In the genomic region with DNA sequence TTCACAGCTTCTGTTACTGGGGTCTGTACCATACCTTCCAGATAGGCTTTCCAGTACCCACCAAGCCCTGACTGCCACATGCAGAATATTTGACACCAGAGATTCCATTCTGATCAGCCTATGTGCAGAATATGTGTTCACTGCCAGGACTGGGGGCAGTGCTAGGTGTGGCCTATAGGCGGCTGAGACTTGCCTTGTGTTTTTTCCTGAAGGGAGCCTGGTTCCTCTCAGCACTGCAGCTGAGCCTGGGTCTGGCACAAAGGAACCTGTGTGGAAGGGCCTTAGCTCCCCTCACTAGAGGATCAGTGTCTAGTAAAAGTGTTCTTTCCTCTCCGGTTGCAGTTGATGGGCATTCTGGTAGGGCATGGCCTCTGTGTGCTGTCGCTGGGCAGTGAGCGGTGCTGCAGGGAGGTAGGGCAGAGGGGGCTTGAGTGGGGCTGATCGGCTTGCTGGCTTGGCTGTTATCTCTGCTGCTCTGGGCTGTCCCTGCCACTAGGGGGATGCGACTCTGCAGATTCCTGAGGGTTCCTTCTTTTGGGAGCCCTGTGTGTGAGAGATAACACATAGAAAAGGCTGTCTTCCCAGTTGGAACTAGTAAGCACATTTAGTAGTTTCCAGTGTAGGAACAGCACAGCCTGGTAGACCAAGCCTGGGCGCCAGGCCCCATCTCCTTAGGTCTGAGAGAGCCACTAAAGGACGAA, we compare ENCODE assay signal across 11 mouse cellular contexts. TPM values are rescaled to one million over a fixed set of nuclear protein-coding genes. Genes with fewer than 3 reads are reported as not detected.
A peak's percentile ranks its signal among the peaks of the same experiment; 100 is the strongest.
DNase-seq lines count a peak whose midpoint lies in the region; ATAC-seq and TF ChIP-seq lines count a peak whose summit lies in the region.
"Had no signal": no experiment of that assay in that cellular context is flagged by ENCODE, and none has a peak within 500 bp of the region (broad histone marks: within the 10 kb centered on the region; RNA-seq: fewer than 3 reads in every experiment).

No protein-coding gene starts in this region.

- no peak overlapping the region for H3K4me3 ChIP-seq in hindbrain, postnatal 0 days (ENCODE audit: low read length)
- no peak overlapping the region for H3K4me3 ChIP-seq in hindbrain, embryonic 14.5 days (replicated peaks; ENCODE audit: low read length)
- H3K4me3 ChIP-seq in bone marrow, adult 2 months (replicated peaks; ENCODE audit: control insufficient read depth, low read depth, low read length), result no peak overlapping the region
- no peak overlapping the region for H3K4me3 ChIP-seq in small intestine, adult 2 months (ENCODE audit: low read depth, low read length)
- no peak overlapping the region for H3K4me3 ChIP-seq in intestine, embryonic 15.5 days (replicated peaks)
- H3K4me3 ChIP-seq: myocyte had no signal

- peaks cover 48% of the 10 kb centered on the region for H3K36me3 ChIP-seq in hindbrain, postnatal 0 days (ENCODE audit: insufficient read depth, low read length)
- H3K36me3 ChIP-seq in hindbrain, embryonic 14.5 days (replicated peaks; ENCODE audit: control insufficient read depth, insufficient read depth), result peaks cover 79% of the 10 kb centered on the region
- peaks cover 30% of the 10 kb centered on the region for H3K36me3 ChIP-seq in small intestine, adult 2 months (ENCODE audit: control insufficient read depth, insufficient read depth, low read length)
- H3K36me3 ChIP-seq in intestine, embryonic 15.5 days, result peaks cover 25% of the 10 kb centered on the region

- ATAC-seq in hindbrain, postnatal 0 days, result peak; percentile 36; the same call in 1 of the 2 replicates
- no peak for ATAC-seq in hindbrain, embryonic 14.5 days (ENCODE audit: low FRiP score)
- no peak for ATAC-seq in intestine, embryonic 15.5 days

- H3K9me3 ChIP-seq in hindbrain, postnatal 0 days (ENCODE audit: low read length), result no peaks in the 10 kb centered on the region
- H3K9me3 ChIP-seq in hindbrain, embryonic 14.5 days (ENCODE audit: control insufficient read depth, low read length), result no peaks in the 10 kb centered on the region
- no peaks in the 10 kb centered on the region for H3K9me3 ChIP-seq in intestine, embryonic 15.5 days

- no peak for TF ChIP-seq POLR2A in bone marrow, adult 2 months (IDR thresholded peaks at IDR 0.05; ENCODE audit: borderline replicate concordance, control insufficient read depth, low read depth, low read length)
- TF ChIP-seq POLR2A in small intestine, adult 2 months (IDR thresholded peaks at IDR 0.05; ENCODE audit: low read depth, low read length), result no peak

- H3K9ac ChIP-seq in hindbrain, postnatal 0 days (replicated peaks; ENCODE audit: low read length), result no peak overlapping the region
- no peak overlapping the region for H3K9ac ChIP-seq in hindbrain, embryonic 14.5 days
- no peak overlapping the region for H3K9ac ChIP-seq in intestine, embryonic 15.5 days

- DNase-seq in hindbrain, postnatal 0 days (ENCODE audit: low spot score), result no peak
- no peak for DNase-seq in hindbrain, embryonic 14.5 days (ENCODE audit: low spot score)
- DNase-seq in right cerebral cortex, postnatal 14 days, result peak; percentile 34
- no peak for DNase-seq in right cerebral cortex, adult 2 months (ENCODE audit: low spot score in 2 of 2)
- DNase-seq: adrenal gland, adult 8-10 months; cerebellum, adult 11 months; lung, postnatal 4 days had no signal

- 81% methylated on average over 8 of the region's 8 CpGs for WGBS in hindbrain, postnatal 0 days
- WGBS in hindbrain, embryonic 14.5 days, result 71% methylated on average over 8 of the region's 8 CpGs
- 85% methylated on average over 8 of the region's 8 CpGs for WGBS in bone marrow, adult 2 months
- WGBS in small intestine, adult 2 months, result 77% methylated on average over 8 of the region's 8 CpGs
- WGBS in intestine, embryonic 15.5 days, result 72% methylated on average over 8 of the region's 8 CpGs

- no peaks in the 10 kb centered on the region for H3K27me3 ChIP-seq in hindbrain, postnatal 0 days (ENCODE audit: insufficient read depth, low read length)
- no peaks in the 10 kb centered on the region for H3K27me3 ChIP-seq in hindbrain, embryonic 14.5 days (ENCODE audit: control insufficient read depth, insufficient read depth, low read length)
- H3K27me3 ChIP-seq in small intestine, adult 2 months (ENCODE audit: control insufficient read depth, insufficient read depth, low read length), result no peaks in the 10 kb centered on the region
- H3K27me3 ChIP-seq in intestine, embryonic 15.5 days (replicated peaks), result no peaks in the 10 kb centered on the region

- no peaks in the 10 kb centered on the region for H3K4me1 ChIP-seq in hindbrain, postnatal 0 days (ENCODE audit: insufficient read depth, low read length)
- H3K4me1 ChIP-seq in hindbrain, embryonic 14.5 days (replicated peaks; ENCODE audit: control insufficient read depth, insufficient read depth, low read length), result no peaks in the 10 kb centered on the region
- H3K4me1 ChIP-seq in bone marrow, adult 2 months (ENCODE audit: control insufficient read depth, insufficient read depth, low read length), result peaks cover 3% of the 10 kb centered on the region; the same call in 1 of the 2 replicates
- no peaks in the 10 kb centered on the region for H3K4me1 ChIP-seq in small intestine, adult 2 months (ENCODE audit: control insufficient read depth, insufficient read depth, insufficient read length, low read length)
- no peaks in the 10 kb centered on the region for H3K4me1 ChIP-seq in intestine, embryonic 15.5 days (replicated peaks)

- TF ChIP-seq CTCF in hindbrain, postnatal 0 days (IDR thresholded peaks at IDR 0.05; ENCODE audit: low read depth), result peak; percentile 46
- TF ChIP-seq CTCF in bone marrow, adult 2 months (IDR thresholded peaks at IDR 0.05; ENCODE audit: control insufficient read depth, insufficient read depth, low read length), result peak; percentile 25; the same call in 1 of the 2 replicates
- 0 out of 2 replicates have a peak, but pooled peaks have one; percentile 0 for TF ChIP-seq CTCF in small intestine, adult 2 months (IDR thresholded peaks at IDR 0.05; ENCODE audit: extremely low read depth, insufficient read length, insufficient replicate concordance, low read depth, low read length)

- no peak overlapping the region for H3K27ac ChIP-seq in hindbrain, postnatal 0 days
- H3K27ac ChIP-seq in hindbrain, embryonic 14.5 days, result no peak overlapping the region
- H3K27ac ChIP-seq in bone marrow, adult 2 months (ENCODE audit: control insufficient read depth, insufficient read depth, low read depth, low read length, poor library complexity), result no peak overlapping the region
- no peak overlapping the region for H3K27ac ChIP-seq in small intestine, adult 2 months (ENCODE audit: insufficient read depth, low read depth, low read length)
- H3K27ac ChIP-seq in intestine, embryonic 15.5 days, result no peak overlapping the region

- no peak overlapping the region for H3K4me2 ChIP-seq in hindbrain, postnatal 0 days (ENCODE audit: low read depth, low read length)
- no peak overlapping the region for H3K4me2 ChIP-seq in hindbrain, embryonic 14.5 days (replicated peaks)
- H3K4me2 ChIP-seq in intestine, embryonic 15.5 days (replicated peaks), result no peak overlapping the region

RNA-seq across cellular contexts. Expression of gene Ccdc74a, which starts 12.6 kb away (rescaled TPM):
- total RNA-seq in hindbrain, postnatal 0 days (2014; rRNA removed), result 18.2 and 20.8 TPM in 2 replicates
- 32.8 and 37.6 TPM in 2 replicates for polyA plus RNA-seq in hindbrain, postnatal 0 days (2015; fragmentation: Nextera tagmentation; extraction: Ambion mirVana)
- polyA plus RNA-seq in hindbrain, embryonic 14.5 days (2014; fragmentation: Nextera tagmentation; extraction: Ambion mirVana), result 7.8 and 11.7 TPM in 2 replicates
- 2.4 and 9.9 TPM in 2 replicates for polyA plus RNA-seq in bone marrow, adult 2 months (2011; ENCODE audit: insufficient read depth, insufficient read length, low replicate concordance, missing spikeins)
- polyA plus RNA-seq in small intestine, adult 2 months (2012; rRNA removed), result 0.39 and 0.76 TPM in 2 replicates
- 4.0 and 6.7 TPM in 2 replicates for polyA plus RNA-seq in intestine, embryonic 15.5 days (2015; fragmentation: Nextera tagmentation; extraction: Ambion mirVana)

RNA-seq across cellular contexts. Expression of gene Smpd4, which starts 14.5 kb away (rescaled TPM):
- 62.4 and 67.4 TPM in 2 replicates for total RNA-seq in hindbrain, postnatal 0 days (2014; rRNA removed)
- 21.7 and 23.8 TPM in 2 replicates for polyA plus RNA-seq in hindbrain, postnatal 0 days (2015; fragmentation: Nextera tagmentation; extraction: Ambion mirVana)
- polyA plus RNA-seq in hindbrain, embryonic 14.5 days (2014; fragmentation: Nextera tagmentation; extraction: Ambion mirVana), result 22.3 and 24.5 TPM in 2 replicates
- 17.1 and 24.9 TPM in 2 replicates for polyA plus RNA-seq in bone marrow, adult 2 months (2011; ENCODE audit: insufficient read depth, insufficient read length, low replicate concordance, missing spikeins)
- polyA plus RNA-seq in small intestine, adult 2 months (2012; rRNA removed), result 13.6 and 24.3 TPM in 2 replicates
- polyA plus RNA-seq in intestine, embryonic 15.5 days (2015; fragmentation: Nextera tagmentation; extraction: Ambion mirVana), result 26.8 and 27.5 TPM in 2 replicates

RNA-seq across cellular contexts. Expression of gene Slc7a4, which starts 50.6 kb away (rescaled TPM):
- 74.6 and 78.7 TPM in 2 replicates for total RNA-seq in hindbrain, postnatal 0 days (2014; rRNA removed)
- polyA plus RNA-seq in hindbrain, postnatal 0 days (2015; fragmentation: Nextera tagmentation; extraction: Ambion mirVana), result 42.5 and 42.8 TPM in 2 replicates
- 41.2 and 42.0 TPM in 2 replicates for polyA plus RNA-seq in hindbrain, embryonic 14.5 days (2014; fragmentation: Nextera tagmentation; extraction: Ambion mirVana)
- 4.5 and 4.6 TPM in 2 replicates for polyA plus RNA-seq in bone marrow, adult 2 months (2011; ENCODE audit: insufficient read depth, insufficient read length, low replicate concordance, missing spikeins)
- 13.5 and 13.7 TPM in 2 replicates for polyA plus RNA-seq in small intestine, adult 2 months (2012; rRNA removed)
- 25.0 and 29.4 TPM in 2 replicates for polyA plus RNA-seq in intestine, embryonic 15.5 days (2015; fragmentation: Nextera tagmentation; extraction: Ambion mirVana)
